Mouse (Mus musculus) C2C12 (cell line): ENCODE results near the gene Mrtfb.

Source experiments
- CTCF ChIP-seq: IDR thresholded peaks from one replicate; pipeline ENCODE4 v1.5.1; 2011; ENCODE audit not compliant: control insufficient read depth, insufficient read depth, insufficient read length
- MAX ChIP-seq: IDR thresholded peaks from one replicate; pipeline ENCODE4 v1.6.1; 2011; ENCODE audit warnings: mild to moderate bottlenecking, control low read depth
- MYOD1 ChIP-seq: IDR thresholded peaks from one replicate; pipeline ENCODE4 v1.6.1; 2011; ENCODE audit warnings: low read depth; ENCODE audit not compliant: control insufficient read depth, insufficient read length
- USF1 ChIP-seq: IDR thresholded peaks from one replicate; pipeline ENCODE4 v1.6.1; 2011; ENCODE audit warnings: low read depth, mild to moderate bottlenecking, control low read depth, moderate library complexity

- TF ChIP-seq CTCF (no peak), MAX (no peak), USF1 (no peak), MYOD1 (no peak)
These were observed 123.6 kb downstream of the Mrtfb start for GRCm38 (mm10) chr16:13379865-13380264.
